Mouse (Mus musculus): ENCODE measurements at regions not wholly inside any gene's neighbourhood (a gene's known extent, or its start where the extent isn't known, plus 50 kb on each side); places are given as distances from the start of the nearest gene placed in this dataset.

DNA sequence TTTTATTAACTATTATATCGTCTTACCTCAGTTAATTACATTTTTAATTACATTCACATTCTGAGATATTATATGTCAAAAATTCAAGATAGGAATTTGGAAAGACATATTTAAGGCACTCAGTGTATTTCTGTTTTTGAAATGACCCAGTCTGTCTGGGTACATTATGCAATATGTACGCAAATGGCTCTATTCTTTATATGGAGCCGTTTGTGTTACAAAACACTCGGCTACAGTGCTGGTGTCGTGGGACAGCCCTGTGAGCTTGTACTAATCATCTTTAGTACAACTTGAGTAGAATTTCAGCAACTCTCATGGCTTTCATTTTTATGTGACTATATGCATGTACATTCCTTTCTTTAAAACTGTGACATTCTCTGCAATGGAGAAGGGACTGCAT lies 108.0 kb downstream of the Areg start:
- Histone ChIP-seq H3K9me3 (ENCODE audit: low read length) (no peaks in the 10 kb centered on the region), H3K27ac (ENCODE audit: low read depth, low read length) (no peak overlapping the region), H3K4me1 (ENCODE audit: insufficient read depth) (no peaks in the 10 kb centered on the region), H3K27me3 (ENCODE audit: insufficient read depth, low read length) (no peaks in the 10 kb centered on the region), H3K4me3 (ENCODE audit: low read depth, low read length) (no peak overlapping the region), H3K9ac (no peak overlapping the region), H3K36me3 (ENCODE audit: insufficient read depth) (no peaks in the 10 kb centered on the region), H3K4me2 (ENCODE audit: low read depth) (no peak overlapping the region)
- ATAC-seq (no peak), DNase-seq (no peak)
- 92% methylated on average over 5 of the region's 5 CpGs for WGBS
- TF ChIP-seq CTCF (IDR thresholded peaks at IDR 0.05; ENCODE audit: low read depth), result no peak

DNA sequence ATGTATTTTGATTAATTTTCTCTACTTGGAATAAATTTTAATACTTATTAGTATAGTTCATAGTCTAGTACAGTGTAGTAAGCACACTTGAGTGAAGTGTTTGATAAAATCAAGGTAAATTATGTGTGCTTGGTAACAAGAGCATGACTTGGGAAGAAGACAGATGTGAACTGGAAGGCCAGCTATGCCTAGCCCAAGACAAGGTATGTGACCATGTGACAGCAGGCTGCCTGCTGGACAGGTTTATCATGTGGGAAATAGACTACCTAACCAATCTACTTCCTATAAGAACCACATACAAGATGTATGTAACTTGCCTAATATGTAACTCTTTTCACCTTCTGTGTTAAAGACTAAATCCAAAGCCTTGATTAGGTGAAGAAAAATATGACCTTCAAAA lies 122.5 kb downstream of the Areg start:
- Histone ChIP-seq H3K27me3 (ENCODE audit: insufficient read depth, low read length) (no peaks in the 10 kb centered on the region), H3K27ac (ENCODE audit: low read depth, low read length) (no peak overlapping the region), H3K4me1 (ENCODE audit: insufficient read depth) (no peaks in the 10 kb centered on the region), H3K9ac (no peak overlapping the region), H3K36me3 (ENCODE audit: insufficient read depth) (no peaks in the 10 kb centered on the region), H3K4me3 (ENCODE audit: low read depth, low read length) (no peak overlapping the region), H3K4me2 (ENCODE audit: low read depth) (no peak overlapping the region), H3K9me3 (ENCODE audit: low read length) (no peaks in the 10 kb centered on the region)
- ATAC-seq, result no peak
- TF ChIP-seq CTCF (IDR thresholded peaks at IDR 0.05; ENCODE audit: low read depth), result no peak
- DNase-seq, result no peak

DNA sequence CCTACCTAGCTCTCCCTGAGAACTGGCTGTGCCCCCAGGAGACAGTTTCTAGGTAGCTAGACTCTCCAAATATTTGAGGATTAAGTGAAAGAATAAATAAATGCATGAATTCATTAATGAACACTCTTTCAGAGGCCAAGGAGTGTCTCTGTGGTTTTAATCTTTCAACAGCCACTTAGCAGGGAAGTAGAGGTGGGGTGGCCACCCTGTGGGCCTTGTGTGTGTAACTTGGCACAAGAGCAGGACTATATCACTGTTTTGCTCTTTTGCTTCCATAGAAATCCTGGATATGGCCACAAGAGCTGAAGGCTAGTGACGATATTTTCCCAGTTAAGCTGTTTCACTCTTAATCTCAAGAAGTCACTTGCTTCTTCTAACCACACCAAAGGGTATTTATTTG lies 123.1 kb downstream of the Areg start:
- H3K4me1 ChIP-seq (ENCODE audit: insufficient read depth), result no peaks in the 10 kb centered on the region
- no peaks in the 10 kb centered on the region for H3K36me3 ChIP-seq (ENCODE audit: insufficient read depth)
- H3K9ac ChIP-seq, result no peak overlapping the region
- DNase-seq, result no peak
- H3K27me3 ChIP-seq (ENCODE audit: insufficient read depth, low read length), result no peaks in the 10 kb centered on the region
- ATAC-seq, result no peak
- 51% methylated on average over 1 of the region's 1 CpGs for WGBS
- no peak for TF ChIP-seq CTCF (IDR thresholded peaks at IDR 0.05; ENCODE audit: low read depth)
- no peak overlapping the region for H3K4me2 ChIP-seq (ENCODE audit: low read depth)
- H3K27ac ChIP-seq (ENCODE audit: low read depth, low read length), result no peak overlapping the region
- H3K9me3 ChIP-seq (ENCODE audit: low read length), result no peaks in the 10 kb centered on the region
- H3K4me3 ChIP-seq (ENCODE audit: low read depth, low read length), result no peak overlapping the region

DNA sequence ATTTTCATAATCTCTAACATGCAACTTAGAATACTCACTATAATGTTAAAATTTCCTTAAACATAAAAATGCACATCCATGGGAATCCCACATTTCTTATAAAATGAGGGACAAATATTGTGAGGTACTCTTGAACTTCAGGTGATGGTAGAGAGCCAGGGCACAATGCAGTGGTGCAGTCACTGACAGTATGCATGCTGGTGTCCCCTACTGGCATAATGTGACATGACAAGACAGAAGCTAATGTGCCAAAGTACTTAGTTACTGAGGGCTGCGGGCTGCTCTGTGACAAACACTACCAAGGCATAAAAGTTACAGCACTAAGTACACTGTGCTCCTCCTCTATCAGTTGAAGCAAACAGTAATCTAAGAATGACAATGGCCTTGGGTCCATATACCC lies 131.3 kb downstream of the Areg start:
- no peak for TF ChIP-seq CTCF (IDR thresholded peaks at IDR 0.05; ENCODE audit: low read depth)
- Histone ChIP-seq H3K9ac (no peak overlapping the region), H3K27me3 (ENCODE audit: insufficient read depth, low read length) (no peaks in the 10 kb centered on the region), H3K27ac (ENCODE audit: low read depth, low read length) (no peak overlapping the region), H3K36me3 (ENCODE audit: insufficient read depth) (no peaks in the 10 kb centered on the region), H3K9me3 (ENCODE audit: low read length) (no peaks in the 10 kb centered on the region), H3K4me1 (ENCODE audit: insufficient read depth) (no peaks in the 10 kb centered on the region), H3K4me3 (ENCODE audit: low read depth, low read length) (no peak overlapping the region), H3K4me2 (ENCODE audit: low read depth) (no peak overlapping the region)
- WGBS, result 80% methylated on average over 1 of the region's 1 CpGs
- DNase-seq (no peak), ATAC-seq (no peak)

DNA sequence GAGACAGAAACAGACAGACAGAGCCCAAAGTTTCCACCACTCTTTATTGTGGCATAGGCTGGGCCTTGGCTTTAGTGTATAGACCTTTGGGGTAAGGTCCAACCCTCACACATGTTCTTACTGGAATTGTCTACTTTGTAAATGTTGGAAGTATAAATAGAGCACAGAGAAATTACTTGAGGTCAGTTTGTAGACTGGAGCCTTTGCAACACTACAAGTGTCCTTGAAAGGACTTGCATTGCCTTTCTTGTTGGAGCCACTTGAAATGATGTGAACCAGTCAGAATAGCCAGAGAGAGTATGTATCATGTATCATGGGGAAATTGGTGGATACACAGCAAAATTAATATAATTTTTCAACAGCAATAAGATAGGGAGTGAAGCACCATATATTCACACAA lies 131.4 kb downstream of the Btc start:
- no peaks in the 10 kb centered on the region for H3K36me3 ChIP-seq (ENCODE audit: insufficient read depth)
- no peaks in the 10 kb centered on the region for H3K27me3 ChIP-seq (ENCODE audit: insufficient read depth, low read length)
- H3K9me3 ChIP-seq (ENCODE audit: low read length), result no peaks in the 10 kb centered on the region
- H3K4me3 ChIP-seq (ENCODE audit: low read depth, low read length), result no peak overlapping the region
- ATAC-seq, result no peak
- no peak for TF ChIP-seq CTCF (IDR thresholded peaks at IDR 0.05; ENCODE audit: low read depth)
- H3K4me2 ChIP-seq (ENCODE audit: low read depth), result no peak overlapping the region
- no peak for DNase-seq
- no peaks in the 10 kb centered on the region for H3K4me1 ChIP-seq (ENCODE audit: insufficient read depth)
- no peak overlapping the region for H3K27ac ChIP-seq (ENCODE audit: low read depth, low read length)
- H3K9ac ChIP-seq, result no peak overlapping the region

DNA sequence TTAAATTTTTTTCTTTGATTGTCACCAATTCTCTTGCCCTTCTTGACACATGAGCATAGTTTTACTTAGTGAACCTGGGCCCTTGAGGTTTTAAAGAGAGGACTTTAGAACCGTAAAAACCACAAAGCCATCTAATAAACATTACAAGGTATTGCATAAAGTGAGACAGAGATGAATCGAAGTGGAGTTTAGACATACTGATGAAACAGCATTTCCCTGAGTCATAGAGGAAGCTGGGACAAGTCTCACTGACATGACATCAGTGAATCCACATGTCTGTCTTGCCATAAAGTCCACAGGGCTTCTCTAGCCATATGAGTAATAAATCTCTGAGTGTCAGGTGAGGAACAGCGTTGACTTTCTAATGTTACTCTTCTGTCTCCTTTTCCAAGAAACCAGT lies 128.4 kb downstream of the Btc start:
- DNase-seq (no peak), ATAC-seq (no peak)
- H3K36me3 ChIP-seq (ENCODE audit: insufficient read depth), result no peaks in the 10 kb centered on the region
- no peaks in the 10 kb centered on the region for H3K27me3 ChIP-seq (ENCODE audit: insufficient read depth, low read length)
- TF ChIP-seq CTCF (IDR thresholded peaks at IDR 0.05; ENCODE audit: low read depth), result no peak
- H3K27ac ChIP-seq (ENCODE audit: low read depth, low read length), result no peak overlapping the region
- no peaks in the 10 kb centered on the region for H3K4me1 ChIP-seq (ENCODE audit: insufficient read depth)
- no peaks in the 10 kb centered on the region for H3K9me3 ChIP-seq (ENCODE audit: low read length)
- no peak overlapping the region for H3K4me3 ChIP-seq (ENCODE audit: low read depth, low read length)
- 92% methylated on average over 3 of the region's 3 CpGs for WGBS
- H3K9ac ChIP-seq, result no peak overlapping the region
- no peak overlapping the region for H3K4me2 ChIP-seq (ENCODE audit: low read depth)

DNA sequence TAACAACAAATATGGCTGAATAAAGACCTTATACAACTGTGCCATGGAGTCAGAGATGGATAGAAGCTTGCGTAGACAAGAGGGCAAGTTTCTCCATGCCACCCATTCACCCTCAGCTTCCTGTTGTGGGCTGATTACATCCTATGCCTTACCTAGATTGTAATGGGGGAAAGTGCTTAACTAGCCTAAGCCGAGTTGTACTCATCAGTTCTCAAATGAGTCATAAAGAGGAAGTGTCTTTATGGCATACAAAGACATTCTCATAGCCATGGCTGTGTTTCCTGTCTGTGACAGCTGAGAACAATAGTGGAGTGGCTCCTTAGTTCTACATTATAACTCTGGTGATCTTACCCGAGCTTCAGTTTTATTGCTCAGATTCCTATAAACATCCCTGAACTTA lies 124.3 kb downstream of the Btc start:
- Histone ChIP-seq H3K27ac (ENCODE audit: low read depth, low read length) (no peak overlapping the region), H3K4me1 (ENCODE audit: insufficient read depth) (no peaks in the 10 kb centered on the region), H3K9ac (no peak overlapping the region), H3K4me3 (ENCODE audit: low read depth, low read length) (no peak overlapping the region), H3K4me2 (ENCODE audit: low read depth) (no peak overlapping the region), H3K36me3 (ENCODE audit: insufficient read depth) (no peaks in the 10 kb centered on the region), H3K27me3 (ENCODE audit: insufficient read depth, low read length) (no peaks in the 10 kb centered on the region), H3K9me3 (ENCODE audit: low read length) (no peaks in the 10 kb centered on the region)
- no peak for TF ChIP-seq CTCF (IDR thresholded peaks at IDR 0.05; ENCODE audit: low read depth)
- ATAC-seq (no peak), DNase-seq (no peak)
- 84% methylated on average over 3 of the region's 3 CpGs for WGBS

DNA sequence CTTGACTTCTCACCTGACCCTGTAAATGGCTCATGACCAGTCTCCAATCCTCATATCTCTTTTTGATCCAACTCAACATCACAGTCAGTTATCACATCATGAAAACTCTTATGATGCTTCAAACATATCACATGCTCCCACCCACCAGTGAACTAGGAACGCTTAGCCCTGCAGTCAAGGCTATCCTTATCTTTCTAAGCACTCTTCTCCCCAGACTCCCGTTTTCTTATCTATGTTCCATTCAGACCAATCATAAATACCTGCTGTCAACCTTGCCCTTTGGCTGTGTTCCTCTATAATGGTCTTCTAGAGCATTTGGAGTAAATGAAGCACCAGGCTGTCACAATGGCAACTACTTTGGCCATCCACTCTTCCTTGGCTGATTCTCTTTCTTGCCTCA lies 123.3 kb downstream of the Btc start:
- Histone ChIP-seq H3K27ac (ENCODE audit: low read depth, low read length) (no peak overlapping the region), H3K27me3 (ENCODE audit: insufficient read depth, low read length) (no peaks in the 10 kb centered on the region), H3K4me2 (ENCODE audit: low read depth) (no peak overlapping the region), H3K36me3 (ENCODE audit: insufficient read depth) (no peaks in the 10 kb centered on the region), H3K4me3 (ENCODE audit: low read depth, low read length) (no peak overlapping the region), H3K9me3 (ENCODE audit: low read length) (no peaks in the 10 kb centered on the region), H3K4me1 (ENCODE audit: insufficient read depth) (no peaks in the 10 kb centered on the region), H3K9ac (no peak overlapping the region)
- no peak for ATAC-seq
- TF ChIP-seq CTCF (IDR thresholded peaks at IDR 0.05; ENCODE audit: low read depth), result no peak
- DNase-seq, result no peak
- WGBS, result 90% methylated on average over 2 of the region's 2 CpGs

Measured in forebrain, postnatal 0 days (tissue).